Mouse (Mus musculus) cerebellum, adult 2 months (tissue): ENCODE results near the gene Pecr. TPM values are rescaled to one million over a fixed set of nuclear protein-coding genes. Genes with fewer than 3 reads are reported as not detected.
"Not testable (repeated sequence)": the region's sequence is repeated elsewhere in the genome, so short reads cannot be mapped to it uniquely, and the experiment has no call there.

ENCODE experiments used
- DNase-seq, 2 experiments: peaks; one replicate each; pipeline ENCODE4 v3.0.0; 2021
- H3K27ac ChIP-seq: fragments of 200-500 bp; 2 replicates; pipeline ENCODE4 v1.5.1; 2012; ENCODE audit warnings: low read length, control low read depth, inconsistent platforms; ENCODE audit not compliant: insufficient read depth
- H3K27me3 ChIP-seq: fragments of 200-500 bp; 2 replicates; pipeline ENCODE4 v1.6.1; 2012; ENCODE audit warnings: inconsistent platforms, mild to moderate bottlenecking, low read length, moderate library complexity; ENCODE audit not compliant: control insufficient read depth, insufficient read depth
- H3K4me1 ChIP-seq: fragments of 200-500 bp; 2 replicates; pipeline ENCODE4 v1.6.1; 2011; ENCODE audit warnings: low read length; ENCODE audit not compliant: control insufficient read depth, insufficient read depth
- H3K4me3 ChIP-seq: fragments of 200-500 bp; replicated peaks from 2 replicates; pipeline ENCODE3; 2011; ENCODE audit warnings: mild to moderate bottlenecking, low read depth, low read length, control low read depth; ENCODE audit not compliant: insufficient read depth
- CTCF ChIP-seq: fragments of 200-500 bp; IDR thresholded peaks from 2 replicates; pipeline ENCODE4 v1.5.1; 2011; ENCODE audit warnings: low read depth, mild to moderate bottlenecking, control low read depth, low read length, moderate library complexity, borderline replicate concordance; ENCODE audit not compliant: insufficient read depth
- POLR2A ChIP-seq: fragments of 200-500 bp; IDR thresholded peaks from 2 replicates; pipeline ENCODE4 v1.6.1; 2011; ENCODE audit warnings: low read length, control low read depth, borderline replicate concordance; ENCODE audit not compliant: insufficient read depth
- WGBS: fragments of 180-500 bp; shearing (Covaris S2); methylation state at CpG from one replicate; pipeline ENCODE4 v1.1.7; 2018; 5-methylcytosine and 5-hydroxymethylcytosine counted together
- polyA plus RNA-seq: library from polyadenylated mRNA; depleted of rRNA; stranded (reverse); fragments of >200 nt; gene quantifications from 2 replicates; pipeline ENCODE4 v1.2.3, GENCODE M21; 2012

Pecr gene
- polyA plus RNA-seq, 1 experiment = 6.8 TPM

GRCm38 (mm10) chr1:72237007-72237775, 46.9 kb downstream of the Pecr start:
- WGBS = 13% methylated on average over 13 of the region's 13 CpGs
- DNase-seq = peak in 1 of 2 experiments; percentile 56
- Histone ChIP-seq H3K4me3 (peak overlapping the region; percentile 40), H3K27ac (no peak overlapping the region), H3K27me3 (no peaks in the 10 kb centered on the region), H3K4me1 (no peaks in the 10 kb centered on the region)
- no peak for TF ChIP-seq POLR2A
- no peak for TF ChIP-seq CTCF

- H3K27ac ChIP-seq = peak overlapping the region; percentile 92
- under 1% methylated on average over 37 of the region's 50 CpGs for WGBS
- peak overlapping the region; percentile 86 for H3K4me3 ChIP-seq
- peak; percentile 83 to 84 for DNase-seq
- H3K4me1 ChIP-seq, H3K27me3 ChIP-seq: not testable (repeated sequence)
- peak; percentile 69; the same call in 1 of the 2 replicates for TF ChIP-seq POLR2A
Observed at GRCm38 (mm10) chr1:72236363-72237006, 47.6 kb downstream of the Pecr start.

- H3K27me3 ChIP-seq, H3K27ac ChIP-seq, H3K4me1 ChIP-seq, H3K4me3 ChIP-seq, DNase-seq: not testable (repeated sequence)
- 82% methylated on average over 10 of the region's 10 CpGs for WGBS
Observed at GRCm38 (mm10) chr1:72232592-72232991, 51.5 kb downstream of the Pecr start.

GRCm38 (mm10) chr1:72228974-72229373, 55.1 kb downstream of the Pecr start:
- 25% methylated on average over 3 of the region's 3 CpGs for WGBS
- H3K4me3 ChIP-seq = no peak overlapping the region
- no peak for DNase-seq
- no peaks in the 10 kb centered on the region for H3K27me3 ChIP-seq
- H3K27ac ChIP-seq = no peak overlapping the region
- no peaks in the 10 kb centered on the region for H3K4me1 ChIP-seq
- TF ChIP-seq CTCF (no peak), POLR2A (no peak)

- H3K4me3 ChIP-seq = no peak overlapping the region
- no peak for TF ChIP-seq POLR2A
- TF ChIP-seq CTCF = no peak
- no peak overlapping the region for H3K27ac ChIP-seq
- H3K27me3 ChIP-seq = no peaks in the 10 kb centered on the region
- 93% methylated on average over 5 of the region's 5 CpGs for WGBS
- DNase-seq = no peak
- H3K4me1 ChIP-seq = no peaks in the 10 kb centered on the region
Observed at GRCm38 (mm10) chr1:72227546-72227945, 56.6 kb downstream of the Pecr start.

- H3K27ac ChIP-seq = no peak overlapping the region
- no peak for DNase-seq
- TF ChIP-seq CTCF = no peak
- TF ChIP-seq POLR2A = no peak
- no peak overlapping the region for H3K4me3 ChIP-seq
- WGBS = 68% methylated on average over 4 of the region's 4 CpGs
- no peaks in the 10 kb centered on the region for H3K27me3 ChIP-seq
- H3K4me1 ChIP-seq = no peaks in the 10 kb centered on the region
Observed at GRCm38 (mm10) chr1:72226887-72227481, 57.1 kb downstream of the Pecr start.

GRCm38 (mm10) chr1:72226172-72226886, 57.8 kb downstream of the Pecr start:
- H3K4me1 ChIP-seq = no peaks in the 10 kb centered on the region
- H3K27me3 ChIP-seq = no peaks in the 10 kb centered on the region
- no peak overlapping the region for H3K4me3 ChIP-seq
- TF ChIP-seq POLR2A = no peak
- no peak for TF ChIP-seq CTCF
- DNase-seq = peak in 1 of 2 experiments; percentile 51
- WGBS = 14% methylated on average over 11 of the region's 18 CpGs
- H3K27ac ChIP-seq = 0 out of 2 replicates have a peak overlapping the region, but pooled peaks have one; percentile 15
